Mouse (Mus musculus) lung, adult 2 months (tissue): ENCODE measurements around the gene Gpr146. TPM values are rescaled to one million over a fixed set of nuclear protein-coding genes. Genes with fewer than 3 reads are reported as not detected.
A peak's percentile ranks its signal among the peaks of the same experiment; 100 is the strongest.
"Not testable (repeated sequence)": the region's sequence is repeated elsewhere in the genome, so short reads cannot be mapped to it uniquely, and the experiment has no call there.

Experiments
- DNase-seq: peaks from one replicate; pipeline ENCODE4 v3.0.0; 2022
- H3K4me1 ChIP-seq: fragments of 200-500 bp; 2 replicates; pipeline ENCODE4 v1.6.1; 2011; ENCODE audit warnings: low read length; ENCODE audit not compliant: control insufficient read depth, insufficient read depth
- H3K4me3 ChIP-seq: fragments of 200-500 bp; replicated peaks from 2 replicates; pipeline ENCODE3; 2011; ENCODE audit warnings: low read depth, mild to moderate bottlenecking, control low read depth, low read length; ENCODE audit errors: extremely low read depth
- CTCF ChIP-seq: fragments of 200-500 bp; IDR thresholded peaks from 2 replicates; pipeline ENCODE4 v1.5.1; 2011; ENCODE audit warnings: mild to moderate bottlenecking, low read length, control low read depth; ENCODE audit not compliant: insufficient read depth
- POLR2A ChIP-seq: fragments of 200-500 bp; IDR thresholded peaks from 2 replicates; pipeline ENCODE4 v1.6.1; 2011; ENCODE audit warnings: low read depth, mild to moderate bottlenecking, control low read depth, low read length, borderline replicate concordance; ENCODE audit errors: extremely low read depth
- WGBS: fragments of 180-500 bp; shearing (Covaris S2); methylation state at CpG from one replicate; pipeline ENCODE4 v1.1.7; 2018; 5-methylcytosine and 5-hydroxymethylcytosine counted together
- polyA plus RNA-seq: library from polyadenylated mRNA; depleted of rRNA; stranded (reverse); fragments of >200 nt; gene quantifications from 2 replicates; pipeline ENCODE4 v1.2.3, GENCODE M21; 2012

Gpr146 gene
- polyA plus RNA-seq, 1 experiment, result 75.7 TPM

- H3K4me3 ChIP-seq, result no peak overlapping the region
- no peak for TF ChIP-seq CTCF
- 45% methylated on average over 4 of the region's 4 CpGs for WGBS
- DNase-seq, result no peak
- peaks cover 73% of the 10 kb centered on the region for H3K4me1 ChIP-seq
Observed at GRCm38 (mm10) chr5:139388195-139388570, 10.7 kb downstream of the Gpr146 start.

DNA sequence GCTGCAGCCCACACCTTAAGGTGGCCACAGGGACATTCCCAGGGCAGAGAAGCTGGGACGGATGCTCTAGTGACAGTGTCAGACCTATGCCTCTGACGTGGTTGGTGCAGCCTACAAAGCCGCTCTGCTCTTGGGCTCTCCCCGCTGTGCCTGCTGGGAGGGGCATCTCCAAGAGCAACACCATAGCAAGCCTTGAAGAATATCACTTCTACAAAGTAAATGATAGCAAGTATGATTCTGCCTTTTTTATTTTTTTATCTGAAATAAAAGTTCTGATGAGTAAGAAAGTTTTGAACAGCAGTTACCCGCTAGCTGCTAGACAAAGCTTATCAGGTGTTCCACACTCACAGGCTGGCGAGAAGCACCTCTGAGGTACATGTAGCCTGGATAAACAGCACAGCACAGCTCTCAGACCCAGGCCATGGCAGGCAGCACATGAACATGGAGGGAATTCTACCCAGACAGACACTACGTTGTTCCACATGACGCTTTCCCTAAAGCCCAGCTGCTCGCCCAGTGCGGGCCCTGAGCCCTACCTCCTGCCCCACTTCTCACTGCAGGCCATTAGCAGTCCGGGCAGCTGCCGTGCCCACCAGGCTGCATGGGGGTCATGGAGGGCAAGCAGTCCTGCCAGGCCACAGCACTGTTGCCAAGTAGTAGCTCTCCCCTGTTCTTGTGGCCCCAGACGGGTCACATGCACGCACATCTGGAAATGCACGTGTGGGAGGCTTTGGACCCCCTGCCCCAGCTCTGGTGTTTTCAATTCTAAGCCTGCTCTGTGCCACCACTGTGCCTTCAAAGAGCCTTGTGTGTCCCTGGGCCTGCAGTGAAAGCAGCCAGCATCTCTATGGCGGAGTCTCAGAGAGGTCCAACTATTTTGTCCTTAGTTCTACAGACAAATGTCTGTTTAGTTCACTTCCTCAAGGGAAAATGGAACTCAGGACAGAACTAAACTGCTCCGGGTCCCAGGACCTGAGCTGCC, 11.5 kb downstream of the Gpr146 start:
- 54% methylated on average over 17 of the region's 17 CpGs for whole genome bisulfite sequencing
- no peak for DNase-seq
- H3K4me3 ChIP-seq, result no peak overlapping the region
- TF ChIP-seq POLR2A, result no peak
- TF ChIP-seq CTCF, result no peak
- peaks cover 65% of the 10 kb centered on the region for H3K4me1 ChIP-seq

- H3K4me3 ChIP-seq, result peak overlapping the region; percentile 45
- 10% methylated on average over 6 of the region's 6 CpGs for WGBS
Observed at GRCm38 (mm10) chr5:139389676-139390061, 12.2 kb downstream of the Gpr146 start.

GRCm38 (mm10) chr5:139390324-139391119, 13.0 kb downstream of the Gpr146 start:
- H3K4me1 ChIP-seq, result peaks cover 51% of the 10 kb centered on the region
- not testable (repeated sequence) for H3K4me3 ChIP-seq, DNase-seq
- 66% methylated on average over 5 of the region's 5 CpGs for WGBS

More at GRCm38 (mm10) chr5:139389676-139390061, 12.2 kb downstream of the Gpr146 start:
- DNase-seq, result peak; percentile 75
- peaks cover 59% of the 10 kb centered on the region for H3K4me1 ChIP-seq
- peak; percentile 77; the same call in 1 of the 2 replicates for TF ChIP-seq POLR2A
- no peak for TF ChIP-seq CTCF

GRCm38 (mm10) chr5:139391309-139391990, 14.0 kb downstream of the Gpr146 start:
- no peak overlapping the region for H3K4me3 ChIP-seq
- TF ChIP-seq CTCF, result no peak
- TF ChIP-seq POLR2A, result peak; percentile 10; the same call in 1 of the 2 replicates
- WGBS, result 47% methylated on average over 11 of the region's 11 CpGs
- DNase-seq, result no peak
- peaks cover 42% of the 10 kb centered on the region for H3K4me1 ChIP-seq

GRCm38 (mm10) chr5:139392219-139393196, 15.0 kb downstream of the Gpr146 start:
- no peak overlapping the region for H3K4me3 ChIP-seq
- peaks cover 37% of the 10 kb centered on the region for H3K4me1 ChIP-seq
- DNase-seq, result no peak
- WGBS, result 86% methylated on average over 37 of the region's 37 CpGs
- no peak for TF ChIP-seq CTCF

GRCm38 (mm10) chr5:139393197-139393588, 15.7 kb downstream of the Gpr146 start:
- TF ChIP-seq CTCF, result no peak
- TF ChIP-seq POLR2A, result no peak
- Histone ChIP-seq H3K4me1 (peaks cover 37% of the 10 kb centered on the region), H3K4me3 (no peak overlapping the region)
- 91% methylated on average over 16 of the region's 16 CpGs for WGBS
- DNase-seq, result no peak

DNA sequence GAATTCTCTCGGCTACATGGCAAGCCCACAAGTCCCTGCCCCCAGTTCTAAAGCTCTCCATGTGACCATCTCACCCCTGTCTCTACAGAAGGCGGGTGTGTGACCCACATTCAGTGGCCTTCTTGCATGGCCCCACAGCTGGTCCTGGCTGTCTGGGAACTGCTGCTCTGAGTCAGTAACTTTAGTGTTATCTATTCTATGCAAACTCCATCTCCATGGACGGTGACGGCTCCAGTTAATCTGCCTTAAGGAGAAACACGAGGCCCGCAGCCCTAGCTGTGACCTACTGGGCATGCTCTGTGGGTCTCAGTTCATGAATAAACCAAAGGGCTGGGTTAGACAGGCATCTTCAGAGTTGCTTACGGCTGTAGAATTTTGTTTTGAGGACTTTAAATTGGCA, 16.9 kb downstream of the Gpr146 start:
- H3K4me3 ChIP-seq, result no peak overlapping the region
- peaks cover 31% of the 10 kb centered on the region for H3K4me1 ChIP-seq
- DNase-seq, result no peak
- 75% methylated on average over 7 of the region's 7 CpGs for WGBS
- TF ChIP-seq CTCF, result no peak
- no peak for TF ChIP-seq POLR2A

GRCm38 (mm10) chr5:139395528-139395927, 18.0 kb downstream of the Gpr146 start:
- WGBS, result 85% methylated on average over 4 of the region's 4 CpGs

More at GRCm38 (mm10) chr5:139395528-139395927, 18.0 kb downstream of the Gpr146 start:
- H3K4me1 ChIP-seq, result peaks cover 25% of the 10 kb centered on the region
- TF ChIP-seq CTCF, result no peak
- no peak for TF ChIP-seq POLR2A
- no peak for DNase-seq
- H3K4me3 ChIP-seq, result no peak overlapping the region
